Mouse (Mus musculus) heart, adult 18-20 months (tissue): Measurements from ENCODE around the gene Hsd3b1. TPM values are rescaled to one million over a fixed set of nuclear protein-coding genes. Genes with fewer than 3 reads are reported as not detected.
"Not testable (repeated sequence)": the region's sequence is repeated elsewhere in the genome, so short reads cannot be mapped to it uniquely, and the experiment has no call there.

Experiments used
- DNase-seq, 2 experiments: peaks; one replicate each; pipeline ENCODE4 v3.0.0; 2021 to 2022; ENCODE audit warnings: mixed read lengths in 1 of 2
- long read RNA-seq, 2 experiments: library from polyadenylated mRNA; stranded (forward); transcript quantifications; one replicate each; pipeline ENCODE4 v2.0.0; 2021
- total RNA-seq, 2 experiments: library from RNA; stranded (reverse); gene quantifications; 2 replicates each; pipeline ENCODE4 v1.2.3; 2021

The Hsd3b1 gene
- not detected for total RNA-seq
- long read RNA-seq, experiment 1, result 0 reads
- long read RNA-seq, experiment 2, result 0 reads

DNA sequence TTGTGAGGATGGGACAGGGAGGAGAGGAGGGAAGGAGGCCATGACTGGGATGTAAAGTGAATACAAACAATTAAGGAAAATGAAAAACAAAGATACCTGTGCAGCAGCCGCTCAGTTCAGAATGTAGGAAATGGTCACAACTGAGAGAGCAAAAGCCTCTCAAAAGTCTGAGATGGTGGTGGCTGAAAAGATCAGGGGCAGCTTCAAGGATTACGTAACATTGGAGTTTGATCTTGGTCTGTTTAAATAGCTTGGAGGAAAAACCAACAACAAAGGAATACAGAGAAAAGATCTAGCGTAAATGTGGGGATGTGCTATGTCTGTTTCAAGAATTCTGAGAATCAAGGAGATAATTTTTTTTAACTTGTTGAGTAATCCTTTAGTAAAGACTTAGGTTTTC lies at the start of gene Hsd3b1:
Gene Hsd3b1, minus strand, starts transcription at position 219 of the 400 bp plus-strand sequence.
- DNase-seq, result no peak

DNA sequence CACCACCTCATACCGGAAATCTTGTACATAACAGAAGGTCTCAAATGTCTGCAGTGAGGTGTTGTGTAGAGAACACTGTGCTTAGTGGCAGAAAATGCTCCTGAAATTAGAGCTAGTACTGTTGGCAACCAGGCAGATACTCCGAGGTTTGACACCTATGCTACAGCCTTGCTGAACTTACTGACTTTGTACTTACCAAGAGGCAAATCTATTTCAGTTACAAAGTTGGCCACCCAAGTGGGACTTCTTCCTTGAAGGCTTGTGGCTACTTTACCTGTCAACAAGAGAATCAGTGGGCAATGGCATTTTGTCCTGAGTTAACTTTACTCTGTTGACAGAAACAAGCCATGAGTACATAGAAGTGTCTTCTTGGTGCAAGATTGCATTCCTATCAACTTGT lies 38.0 kb upstream of the Hsd3b1 start:
- no peak for DNase-seq

- peak in 1 of 2 experiments; percentile 13 for DNase-seq
These were observed 35.5 kb upstream of the Hsd3b1 start for GRCm38 (mm10) chr3:98895071-98895601.

DNA sequence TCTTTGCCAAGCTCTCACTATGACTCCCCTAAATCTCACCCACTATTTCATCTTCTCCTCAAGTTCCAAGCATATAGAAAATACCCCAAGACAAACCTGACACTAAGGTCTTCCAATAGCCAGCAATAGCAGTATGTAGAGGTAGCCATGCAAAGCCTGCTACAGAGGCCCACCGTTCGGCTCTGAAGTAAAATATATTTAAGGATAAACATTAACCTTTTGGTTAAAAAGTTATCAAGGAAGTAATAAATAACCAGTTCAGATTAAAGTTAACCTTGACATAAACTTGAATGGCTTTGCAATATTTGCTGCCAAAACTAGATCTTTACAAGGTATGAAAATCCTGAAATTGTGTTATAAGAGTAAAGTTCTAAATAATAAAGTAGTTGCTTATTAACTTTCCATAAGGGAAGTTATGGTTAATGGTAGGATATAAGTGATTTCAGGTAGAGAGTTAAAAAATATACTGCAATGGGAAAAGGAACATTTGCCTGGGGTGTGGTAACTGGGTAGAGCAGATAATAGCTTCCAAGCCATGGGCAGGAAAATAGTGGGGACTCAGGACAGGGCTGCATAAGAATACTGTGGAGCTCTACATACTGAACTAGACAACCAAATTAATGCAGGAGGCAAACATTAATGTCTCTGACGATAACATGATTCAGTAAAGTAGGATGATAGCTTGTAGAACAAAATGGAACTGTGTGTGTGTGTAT lies 33.6 kb upstream of the Hsd3b1 start, which contains the start of gene Hao2:
Gene Hao2, minus strand, starts transcription at position 183 of the 716 bp plus-strand sequence.
- DNase-seq, result no peak

DNA sequence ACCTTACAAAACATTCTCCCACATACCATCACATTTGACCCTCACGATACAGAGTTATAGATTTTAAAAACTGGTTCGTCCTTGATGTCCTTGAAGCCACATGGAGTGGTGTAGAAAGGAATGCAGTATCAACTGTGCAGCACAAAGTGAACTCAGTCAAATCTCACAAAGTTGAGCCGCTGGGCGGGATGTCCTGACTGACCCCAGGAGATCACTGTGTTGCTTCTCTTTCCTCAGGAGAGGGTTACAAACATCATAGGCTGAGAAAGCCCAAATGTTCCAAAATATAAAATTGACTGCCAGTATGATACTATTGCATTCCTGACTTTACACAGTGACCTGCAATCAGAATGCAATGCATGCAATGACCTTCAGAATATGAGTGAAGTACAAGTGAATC lies 30.8 kb upstream of the Hsd3b1 start:
- DNase-seq, result no peak

- DNase-seq, result no peak
These were observed 28.6 kb upstream of the Hsd3b1 start for GRCm38 (mm10) chr3:98888206-98888605.

DNA sequence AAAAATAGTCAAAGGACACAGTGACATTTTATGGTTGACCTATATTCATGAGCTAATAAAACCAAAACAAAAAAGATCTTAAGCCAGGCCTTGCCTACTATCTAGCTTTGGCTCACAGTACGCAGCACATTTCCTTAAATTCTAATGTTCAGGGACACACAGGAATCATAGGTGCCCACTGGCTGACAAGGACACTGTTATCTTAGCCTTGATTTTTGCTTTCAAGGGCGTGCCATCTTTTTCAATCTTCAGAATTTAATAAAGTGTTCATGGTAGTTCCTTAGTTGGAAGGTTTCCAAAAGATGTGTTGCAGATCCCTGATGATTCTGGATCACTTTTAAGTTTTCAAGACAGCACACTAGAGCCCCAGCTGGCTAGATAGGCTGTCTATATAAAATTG lies 21.2 kb upstream of the Hsd3b1 start:
- no peak for DNase-seq

GRCm38 (mm10) chr3:98880216-98880615 lies 20.6 kb upstream of the Hsd3b1 start:
- no peak for DNase-seq

DNA sequence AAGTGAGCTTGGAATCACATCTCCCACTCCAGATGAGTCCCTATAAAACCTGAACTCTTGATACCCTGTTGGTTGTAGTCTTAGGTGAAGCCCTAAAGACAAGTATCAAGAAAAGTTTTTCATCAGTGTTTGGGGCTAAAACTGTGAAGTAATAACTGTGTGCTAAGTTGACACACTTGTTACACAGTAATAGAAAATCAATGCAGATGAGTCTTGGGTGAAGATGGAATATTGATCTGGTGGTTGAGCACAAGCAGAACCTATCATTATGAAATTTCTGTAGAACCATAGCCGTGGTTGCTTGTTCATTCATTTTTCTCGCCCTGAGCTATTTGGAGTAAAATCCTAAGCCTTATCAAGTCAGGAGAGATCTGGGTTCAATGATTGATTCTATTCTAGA lies 8.6 kb upstream of the Hsd3b1 start:
- no peak for DNase-seq

DNA sequence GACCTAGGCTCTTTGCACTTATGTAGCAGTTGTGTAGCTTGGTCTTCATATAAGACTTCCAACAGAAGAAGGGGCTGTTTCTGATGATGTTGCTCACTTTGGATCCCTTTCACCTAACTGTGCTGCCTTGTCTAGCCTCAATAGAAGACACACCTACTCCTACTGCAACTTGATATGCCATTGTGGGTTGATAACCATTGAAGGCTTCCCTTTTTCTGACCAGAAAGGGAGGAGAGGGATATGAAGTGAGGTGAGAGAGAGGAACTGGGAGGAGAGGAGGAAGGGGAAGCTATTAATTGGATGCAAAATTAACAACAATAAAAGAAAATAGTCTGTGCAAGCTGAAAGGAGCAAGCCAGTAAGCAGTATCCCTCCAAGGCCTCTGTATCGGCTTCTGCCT lies 3.2 kb upstream of the Hsd3b1 start:
- no peak for DNase-seq

DNA sequence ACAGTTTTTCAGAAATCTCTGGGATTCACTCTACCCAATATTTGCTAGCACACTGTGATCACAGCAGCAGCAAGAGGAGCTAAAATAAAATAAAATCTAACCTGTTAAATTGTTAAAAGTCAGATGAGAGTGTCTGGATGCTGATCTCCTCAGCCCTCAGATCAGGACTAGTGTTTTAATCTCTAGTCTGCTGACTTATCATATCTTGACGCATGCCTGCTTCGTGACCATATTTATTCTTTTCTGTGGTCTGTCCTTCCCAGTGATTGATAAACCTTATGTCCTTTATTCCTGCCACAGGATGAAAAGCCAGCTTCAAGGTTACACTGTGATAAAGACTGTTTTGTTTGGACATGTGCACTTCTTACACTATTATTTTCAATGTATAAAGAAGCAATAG lies 1.5 kb downstream of the Hsd3b1 start:
- no peak for DNase-seq

- no peak for DNase-seq
These were observed 2.7 kb downstream of the Hsd3b1 start for GRCm38 (mm10) chr3:98856892-98857291.

GRCm38 (mm10) chr3:98855160-98855559 lies 4.4 kb downstream of the Hsd3b1 start:
- DNase-seq, result no peak

DNA sequence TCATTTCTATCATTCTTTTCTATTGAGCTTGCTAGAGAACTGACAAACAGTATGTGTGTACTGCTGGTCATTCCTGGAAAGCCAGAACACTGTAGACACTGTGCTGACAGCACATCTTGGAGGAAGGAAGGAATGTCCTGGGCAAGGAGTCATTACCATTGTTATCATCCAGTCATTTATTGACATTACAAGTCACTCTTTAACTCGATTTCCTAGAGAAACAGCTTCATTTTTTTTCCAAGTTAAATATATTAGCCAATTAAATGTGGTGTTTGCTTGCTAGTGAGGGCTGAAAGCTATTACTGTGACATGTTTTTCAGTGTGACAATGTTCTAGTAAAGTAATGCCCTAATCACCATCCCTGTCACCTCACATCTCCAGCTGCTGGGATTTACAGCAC lies 5.9 kb downstream of the Hsd3b1 start:
- DNase-seq, result no peak

- DNase-seq, result no peak
These were observed 6.5 kb downstream of the Hsd3b1 start for GRCm38 (mm10) chr3:98853051-98853450.

DNA sequence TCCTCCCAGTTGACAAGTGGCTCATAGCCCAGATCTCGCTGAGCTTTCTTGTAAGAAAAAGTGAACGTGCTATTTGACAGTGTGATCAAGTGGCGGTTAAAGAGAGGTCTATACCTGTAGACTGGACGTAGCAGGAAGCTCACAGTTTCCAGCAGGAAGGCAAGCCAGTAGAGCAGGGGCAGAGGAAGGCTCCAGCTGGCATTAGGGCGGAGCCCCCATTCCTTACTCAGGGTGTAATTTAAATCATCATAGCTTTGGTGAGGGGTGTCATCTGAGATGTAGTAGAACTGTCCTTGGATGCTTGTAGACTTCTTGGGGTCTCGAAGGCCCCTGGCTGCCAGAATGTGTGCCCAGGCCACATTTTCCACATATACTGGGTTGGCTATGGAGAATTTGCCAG lies 7.0 kb downstream of the Hsd3b1 start:
- no peak for DNase-seq

DNA sequence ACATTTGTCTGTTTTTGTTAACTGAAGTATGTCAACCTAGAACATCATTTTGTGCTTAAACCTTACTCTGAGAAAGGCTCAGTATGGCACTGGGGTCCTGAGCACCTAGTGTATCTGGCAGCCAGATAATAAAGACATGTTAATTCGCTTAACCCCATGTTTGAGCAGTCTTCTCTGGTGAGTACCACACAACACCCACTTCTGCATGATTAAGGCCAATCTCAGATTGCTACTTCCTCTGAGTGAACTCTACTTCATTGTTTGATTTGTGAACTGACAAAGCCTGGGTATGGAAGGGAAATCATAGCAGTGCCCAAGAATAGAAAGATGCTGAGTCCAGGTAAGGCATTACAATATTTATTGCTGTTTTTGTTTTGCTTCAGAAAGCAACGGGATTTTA lies 7.7 kb downstream of the Hsd3b1 start:
- DNase-seq, result no peak

GRCm38 (mm10) chr3:98850262-98850661 lies 9.3 kb downstream of the Hsd3b1 start:
- DNase-seq, result no peak

GRCm38 (mm10) chr3:98848898-98849297 lies 10.7 kb downstream of the Hsd3b1 start:
- DNase-seq, result no peak

DNA sequence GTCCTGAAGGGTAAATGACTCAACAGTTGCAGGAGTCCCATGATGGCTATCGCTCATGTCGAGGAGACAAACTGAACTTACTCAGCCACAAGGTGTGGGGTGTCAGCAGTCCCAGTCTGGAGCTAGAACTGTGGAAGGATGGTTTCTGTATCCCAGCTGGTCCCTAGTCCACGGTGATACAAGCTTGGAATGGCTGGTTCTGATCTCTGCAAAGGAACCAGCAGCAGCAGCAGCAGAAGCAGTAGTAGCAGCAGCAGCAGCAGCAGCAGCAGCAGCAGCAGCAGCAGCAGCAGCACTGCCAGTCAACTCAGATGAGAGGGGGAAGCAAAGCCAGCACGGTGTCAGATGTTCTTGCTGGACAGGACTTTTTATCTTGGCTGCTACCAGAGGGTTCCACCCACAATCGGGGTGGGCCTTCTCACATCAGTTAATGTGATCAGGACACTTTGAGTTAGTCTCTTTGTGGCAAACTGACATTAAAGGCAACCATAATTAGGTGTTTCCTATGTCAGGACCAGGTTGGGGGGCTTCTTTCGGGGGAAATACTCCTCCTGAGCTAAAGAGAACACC lies 45.4 kb downstream of the Hsd3b1 start, which contains the start of gene Hsd3b6:
Gene Hsd3b6, minus strand, starts transcription at position 343 of the 570 bp plus-strand sequence.
- DNase-seq, result no peak

- DNase-seq, result not testable (repeated sequence)
These were observed 46.9 kb downstream of the Hsd3b1 start for GRCm38 (mm10) chr3:98812653-98813052.

DNA sequence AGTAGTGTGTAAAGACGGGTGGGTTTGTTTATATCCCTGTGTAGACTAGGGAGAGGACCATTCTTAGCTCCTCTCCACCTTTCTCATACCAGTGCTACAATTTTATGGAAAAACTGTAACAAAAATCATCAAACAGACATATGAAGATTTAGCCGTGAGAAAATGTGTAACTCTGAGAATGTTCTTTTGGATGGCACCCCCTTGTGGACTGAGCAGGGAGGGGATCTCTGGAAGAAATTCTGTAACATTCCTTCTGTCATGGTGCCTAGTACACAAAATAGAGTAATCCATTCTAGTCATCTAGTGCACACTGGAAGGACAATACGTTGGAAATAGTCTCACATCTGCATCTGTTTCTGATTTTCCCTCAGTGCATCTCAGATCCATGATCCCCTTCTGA lies 54.6 kb downstream of the Hsd3b1 start:
- DNase-seq, result not testable (repeated sequence)
